Mouse (Mus musculus) ES-Bruce4 (cell line): ENCODE results near the gene Prcc. TPM values are rescaled to one million over a fixed set of nuclear protein-coding genes. Genes with fewer than 3 reads are reported as not detected.
"Not testable (repeated sequence)": the region's sequence is repeated elsewhere in the genome, so short reads cannot be mapped to it uniquely, and the experiment has no call there.

Experiments used
- H3K27ac ChIP-seq: 2 replicates; pipeline ENCODE4 v1.5.1; 2012; ENCODE audit warnings: low read length, inconsistent platforms; ENCODE audit not compliant: insufficient read depth
- H3K27me3 ChIP-seq: 2 replicates; pipeline ENCODE4 v1.6.1; 2012; ENCODE audit warnings: mild to moderate bottlenecking, low read length, inconsistent platforms; ENCODE audit not compliant: control insufficient read depth, poor library complexity, insufficient read depth, severe bottlenecking
- H3K36me3 ChIP-seq: 2 replicates; pipeline ENCODE4 v1.6.1; 2012; ENCODE audit warnings: inconsistent platforms, mild to moderate bottlenecking, low read length, moderate library complexity; ENCODE audit not compliant: control insufficient read depth, poor library complexity, insufficient read depth, severe bottlenecking
- H3K4me1 ChIP-seq: one replicate; pipeline ENCODE4 v1.8.1; 2011; ENCODE audit warnings: low read length; ENCODE audit not compliant: control insufficient read depth, insufficient read depth
- H3K4me3 ChIP-seq: 2 replicates; pipeline ENCODE4 v1.5.1; 2011; ENCODE audit warnings: low read depth, mild to moderate bottlenecking, low read length
- H3K9ac ChIP-seq: 2 replicates; pipeline ENCODE4 v1.6.1; 2012; ENCODE audit warnings: low read depth, mild to moderate bottlenecking, inconsistent platforms; ENCODE audit not compliant: poor library complexity, severe bottlenecking
- H3K9me3 ChIP-seq: replicated peaks from 2 replicates; pipeline ENCODE4 v1.6.1; 2012; ENCODE audit warnings: mild to moderate bottlenecking, low read length, inconsistent platforms; ENCODE audit not compliant: control insufficient read depth, poor library complexity, insufficient read depth, severe bottlenecking
- CTCF ChIP-seq: IDR thresholded peaks from one replicate; pipeline ENCODE4 v1.8.1; 2011; ENCODE audit warnings: low read depth, low read length
- EP300 ChIP-seq: IDR thresholded peaks from 2 replicates; pipeline ENCODE4 v1.6.1; 2011; ENCODE audit warnings: low read depth, low read length; ENCODE audit not compliant: insufficient read depth
- POLR2A ChIP-seq: IDR thresholded peaks from one replicate; pipeline ENCODE4 v1.8.1; 2011; ENCODE audit warnings: low read length; ENCODE audit not compliant: insufficient read depth
- polyA plus RNA-seq: library from polyadenylated mRNA; stranded (reverse); fragments of >200 nt; gene quantifications from 2 replicates; pipeline ENCODE4 v1.2.4, GENCODE M21; 2011; ENCODE audit warnings: low read depth; ENCODE audit not compliant: missing spikeins, insufficient read depth, insufficient read length

Prcc gene
- polyA plus RNA-seq, 1 experiment = 66.9 TPM

- peak overlapping the region; percentile 64 for H3K9ac ChIP-seq
- no peaks in the 10 kb centered on the region for H3K9me3 ChIP-seq
- peak overlapping the region; percentile 75; the same call in 1 of the 2 replicates for H3K4me3 ChIP-seq
- no peaks in the 10 kb centered on the region for H3K27me3 ChIP-seq
- H3K36me3 ChIP-seq = peaks cover 4% of the 10 kb centered on the region; the same call in 1 of the 2 replicates
- no peaks in the 10 kb centered on the region for H3K4me1 ChIP-seq
- TF ChIP-seq EP300 (no peak), POLR2A (no peak), CTCF (no peak)
- H3K27ac ChIP-seq = no peak overlapping the region
Measured at GRCm38 (mm10) chr3:87886416-87886815, 1.0 kb upstream of the Prcc start.

GRCm38 (mm10) chr3:87886004-87886365 lies 577 bp upstream of the Prcc start:
- H3K27me3 ChIP-seq = no peaks in the 10 kb centered on the region
- peak overlapping the region; percentile 64 for H3K9ac ChIP-seq
- H3K4me1 ChIP-seq = no peaks in the 10 kb centered on the region
- TF ChIP-seq CTCF = no peak
- no peak for TF ChIP-seq POLR2A
- no peak for TF ChIP-seq EP300
- H3K9me3 ChIP-seq = no peaks in the 10 kb centered on the region
- no peak overlapping the region; the same call in 1 of the 2 replicates for H3K27ac ChIP-seq
- H3K36me3 ChIP-seq = peaks cover 4% of the 10 kb centered on the region; the same call in 1 of the 2 replicates
- peak overlapping the region; percentile 75 for H3K4me3 ChIP-seq

GRCm38 (mm10) chr3:87884708-87885251 lies 628 bp downstream of the Prcc start:
- no peaks in the 10 kb centered on the region for H3K4me1 ChIP-seq
- H3K4me3 ChIP-seq = peak overlapping the region; percentile 91
- H3K9me3 ChIP-seq = no peaks in the 10 kb centered on the region
- peak overlapping the region; percentile 60 for H3K27ac ChIP-seq
- peaks cover 8% of the 10 kb centered on the region for H3K36me3 ChIP-seq
- H3K9ac ChIP-seq = peak overlapping the region; percentile 96
- no peak for TF ChIP-seq CTCF
- no peak for TF ChIP-seq POLR2A
- no peak for TF ChIP-seq EP300
- H3K27me3 ChIP-seq = no peaks in the 10 kb centered on the region

- Histone ChIP-seq H3K27me3 (no peaks in the 10 kb centered on the region), H3K9me3 (no peaks in the 10 kb centered on the region), H3K36me3 (peaks cover 8% of the 10 kb centered on the region), H3K27ac (0 out of 2 replicates have a peak overlapping the region, but pooled peaks have one; percentile 0), H3K9ac (peak overlapping the region; percentile 96), H3K4me3 (peak overlapping the region; percentile 91), H3K4me1 (no peaks in the 10 kb centered on the region)
- TF ChIP-seq CTCF (no peak), EP300 (no peak), POLR2A (no peak)
Measured at GRCm38 (mm10) chr3:87884291-87884690, 1.1 kb downstream of the Prcc start.

- Histone ChIP-seq H3K36me3 (peaks cover 26% of the 10 kb centered on the region), H3K9me3 (no peaks in the 10 kb centered on the region)
- TF ChIP-seq CTCF (no peak), EP300 (no peak), POLR2A (no peak)
Measured at GRCm38 (mm10) chr3:87877730-87878129, 7.7 kb downstream of the Prcc start.

GRCm38 (mm10) chr3:87864111-87864510 lies 21.3 kb downstream of the Prcc start:
- H3K4me3 ChIP-seq, H3K4me1 ChIP-seq, H3K9me3 ChIP-seq, H3K27me3 ChIP-seq, H3K9ac ChIP-seq: not testable (repeated sequence)
- H3K27ac ChIP-seq = 0 out of 2 replicates have a peak overlapping the region, but pooled peaks have one; percentile 42
- H3K36me3 ChIP-seq = peaks cover 59% of the 10 kb centered on the region

More at GRCm38 (mm10) chr3:87877730-87878129, 7.7 kb downstream of the Prcc start:
- Histone ChIP-seq H3K27ac (no peak overlapping the region), H3K9ac (no peak overlapping the region), H3K4me1 (no peaks in the 10 kb centered on the region), H3K27me3 (no peaks in the 10 kb centered on the region), H3K4me3 (no peak overlapping the region)
